Mouse (Mus musculus): Measurements from ENCODE around the gene Gm10271.

- TF ChIP-seq POLR2A (IDR thresholded peaks at IDR 0.05; ENCODE audit: borderline replicate concordance, extremely low read depth, insufficient read depth, insufficient read length, poor library complexity, severe bottlenecking) (no peak), CTCF (IDR thresholded peaks at IDR 0.05; ENCODE audit: borderline replicate concordance, extremely low read depth, insufficient read depth, insufficient read length) (no peak)
These were observed 57.8 kb downstream of the Gm10271 start for GRCm38 (mm10) chr10:116914586-116914985.
